Comparison of ENCODE assay signal across 8 mouse cellular contexts in the genomic region with DNA sequence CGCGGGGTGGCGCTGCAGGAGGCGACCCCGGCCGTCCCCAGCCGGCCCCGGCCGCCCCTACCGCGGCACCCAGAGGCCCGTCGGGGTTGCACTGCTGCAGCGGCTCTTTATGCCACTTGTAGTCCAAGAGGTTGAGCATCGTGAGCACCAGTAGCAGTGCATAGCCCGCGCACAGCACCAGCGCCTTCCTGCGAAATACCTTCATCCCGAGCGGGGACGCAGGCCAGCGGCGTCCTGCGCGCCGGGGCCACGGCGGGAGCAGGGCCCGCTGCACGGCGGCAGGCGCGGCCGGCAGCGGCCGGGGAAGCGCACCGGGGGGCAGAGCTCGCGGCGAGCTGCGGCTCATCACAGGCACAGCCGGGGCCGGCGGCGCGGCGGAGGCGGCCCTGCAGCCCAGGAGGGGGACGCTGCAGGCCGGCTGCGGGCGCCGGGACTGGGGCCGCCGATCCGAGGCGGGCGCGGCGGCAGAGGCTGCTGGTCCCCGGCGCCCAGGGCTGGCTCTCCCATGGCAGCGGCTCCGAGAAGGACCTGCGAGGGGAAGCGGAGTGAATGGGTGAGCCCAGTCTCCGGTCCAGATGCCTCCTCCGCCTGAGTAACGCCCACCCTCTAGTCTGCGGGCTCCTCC. TPM values are rescaled to one million over a fixed set of nuclear protein-coding genes. Genes with fewer than 3 reads are reported as not detected.
DNase-seq lines count a peak whose midpoint lies in the region; ATAC-seq and TF ChIP-seq lines count a peak whose summit lies in the region.

No protein-coding gene starts in this region.

- WGBS in lung, embryonic 14.5 days = 0% methylated on average over 53 of the region's 72 CpGs
- 0% methylated on average over 70 of the region's 72 CpGs for WGBS in forebrain, embryonic 12.5 days
- WGBS in hindbrain, embryonic 10.5 days = under 1% methylated on average over 72 of the region's 72 CpGs
- under 1% methylated on average over 71 of the region's 72 CpGs for WGBS in limb, embryonic 15.5 days
- under 1% methylated on average over 49 of the region's 72 CpGs for whole genome bisulfite sequencing in neural tube, embryonic 11.5 days

- peak; percentile 64 for DNase-seq in lung, embryonic 14.5 days
- no peak for DNase-seq in lung, postnatal 25 days (ENCODE audit: low spot score)
- DNase-seq in adrenal gland, postnatal 25 days = peak; percentile 50
- DNase-seq in hindbrain, embryonic 10.5 days (ENCODE audit: low spot score) = no peak
- DNase-seq in neural tube, embryonic 11.5 days (ENCODE audit: low spot score) = peak; percentile 63
- DNase-seq in frontal cortex, postnatal 14 days (ENCODE audit: low spot score in 2 of 2) = no peak

- H3K9me3 ChIP-seq in lung, embryonic 14.5 days (ENCODE audit: low read depth, low read length) = no peaks in the 10 kb centered on the region
- no peaks in the 10 kb centered on the region for H3K9me3 ChIP-seq in forebrain, embryonic 12.5 days
- no peaks in the 10 kb centered on the region for H3K9me3 ChIP-seq in hindbrain, embryonic 10.5 days
- H3K9me3 ChIP-seq in limb, embryonic 15.5 days = no peaks in the 10 kb centered on the region
- no peaks in the 10 kb centered on the region for H3K9me3 ChIP-seq in neural tube, embryonic 11.5 days (ENCODE audit: control insufficient read depth, low read length)

- peak overlapping the region; percentile 71 for H3K4me3 ChIP-seq in lung, embryonic 14.5 days (ENCODE audit: low read depth, low read length)
- peak overlapping the region; percentile 79 for H3K4me3 ChIP-seq in forebrain, embryonic 12.5 days (replicated peaks)
- H3K4me3 ChIP-seq in hindbrain, embryonic 10.5 days = peak overlapping the region; percentile 78
- peak overlapping the region; percentile 71 for H3K4me3 ChIP-seq in limb, embryonic 15.5 days
- peak overlapping the region; percentile 63 for H3K4me3 ChIP-seq in neural tube, embryonic 11.5 days (ENCODE audit: low read depth, low read length)

- H3K4me2 ChIP-seq in lung, embryonic 14.5 days = peak overlapping the region; percentile 93
- peak overlapping the region; percentile 95 for H3K4me2 ChIP-seq in forebrain, embryonic 12.5 days
- H3K4me2 ChIP-seq in limb, embryonic 15.5 days = peak overlapping the region; percentile 96
- peak overlapping the region; percentile 95 for H3K4me2 ChIP-seq in neural tube, embryonic 11.5 days (ENCODE audit: low read depth)

- peaks cover 8% of the 10 kb centered on the region; the same call in 1 of the 2 replicates for H3K36me3 ChIP-seq in lung, embryonic 14.5 days (ENCODE audit: insufficient read depth)
- H3K36me3 ChIP-seq in forebrain, embryonic 12.5 days (replicated peaks) = peaks cover 10% of the 10 kb centered on the region; the same call in 1 of the 2 replicates
- peaks cover 8% of the 10 kb centered on the region for H3K36me3 ChIP-seq in hindbrain, embryonic 10.5 days
- no peaks in the 10 kb centered on the region for H3K36me3 ChIP-seq in limb, embryonic 15.5 days
- H3K36me3 ChIP-seq in neural tube, embryonic 11.5 days (ENCODE audit: control insufficient read depth, insufficient read depth, low read length) = 0 out of 2 replicates have a peak, but pooled peaks cover 3% of the 10 kb centered on the region

- H3K27ac ChIP-seq in lung, embryonic 14.5 days (ENCODE audit: low read depth) = peak overlapping the region; percentile 86; the same call in 1 of the 2 replicates
- H3K27ac ChIP-seq in forebrain, embryonic 12.5 days = peak overlapping the region; percentile 87
- peak overlapping the region; percentile 88 for H3K27ac ChIP-seq in hindbrain, embryonic 10.5 days
- H3K27ac ChIP-seq in limb, embryonic 15.5 days = peak overlapping the region; percentile 86
- 0 out of 2 replicates have a peak overlapping the region, but pooled peaks have one; percentile 56 for H3K27ac ChIP-seq in neural tube, embryonic 11.5 days (ENCODE audit: low read depth, low read length)

- peaks cover 28% of the 10 kb centered on the region for H3K27me3 ChIP-seq in lung, embryonic 14.5 days (ENCODE audit: insufficient read depth, low read length)
- H3K27me3 ChIP-seq in forebrain, embryonic 12.5 days = peaks cover 6% of the 10 kb centered on the region; the same call in 1 of the 2 replicates
- peaks cover 26% of the 10 kb centered on the region for H3K27me3 ChIP-seq in hindbrain, embryonic 10.5 days (ENCODE audit: insufficient read depth, poor library complexity, severe bottlenecking)
- no peaks in the 10 kb centered on the region; the same call in 1 of the 2 replicates for H3K27me3 ChIP-seq in limb, embryonic 15.5 days
- no peaks in the 10 kb centered on the region for H3K27me3 ChIP-seq in neural tube, embryonic 11.5 days (ENCODE audit: control insufficient read depth, insufficient read depth, low read length)

- TF ChIP-seq CTCF in lung, embryonic 14.5 days (IDR thresholded peaks at IDR 0.05; ENCODE audit: low read depth) = no peak

- peaks cover 11% of the 10 kb centered on the region; the same call in 1 of the 2 replicates for H3K4me1 ChIP-seq in lung, embryonic 14.5 days (ENCODE audit: insufficient read depth)
- H3K4me1 ChIP-seq in forebrain, embryonic 12.5 days = peaks cover 35% of the 10 kb centered on the region
- peaks cover 31% of the 10 kb centered on the region for H3K4me1 ChIP-seq in hindbrain, embryonic 10.5 days (replicated peaks)
- peaks cover 21% of the 10 kb centered on the region for H3K4me1 ChIP-seq in limb, embryonic 15.5 days
- peaks cover 6% of the 10 kb centered on the region; the same call in 1 of the 2 replicates for H3K4me1 ChIP-seq in neural tube, embryonic 11.5 days (ENCODE audit: control insufficient read depth, insufficient read depth, low read length)

- ATAC-seq in lung, embryonic 14.5 days (ENCODE audit: insufficient read depth) = peak; percentile 10
- ATAC-seq in forebrain, embryonic 12.5 days (ENCODE audit: low FRiP score) = peak; percentile 40
- 0 out of 2 replicates have a peak, but pooled peaks have one; percentile 11 for ATAC-seq in limb, embryonic 15.5 days (ENCODE audit: insufficient number of reproducible peaks, low FRiP score, low TSS enrichment, low read depth)
- ATAC-seq in neural tube, embryonic 11.5 days (ENCODE audit: insufficient read depth, low FRiP score, low TSS enrichment) = peak; percentile 38

- peak overlapping the region; percentile 72 for H3K9ac ChIP-seq in lung, embryonic 14.5 days
- peak overlapping the region; percentile 85 for H3K9ac ChIP-seq in forebrain, embryonic 12.5 days
- H3K9ac ChIP-seq in limb, embryonic 15.5 days = peak overlapping the region; percentile 68
- H3K9ac ChIP-seq in neural tube, embryonic 11.5 days (ENCODE audit: low read length) = peak overlapping the region; percentile 80

RNA-seq across cellular contexts. Expression of gene Chst2, which starts 0.5 kb away (rescaled TPM):
- 14.8 and 16.0 TPM in 2 replicates for polyA plus RNA-seq in lung, embryonic 14.5 days (2014; fragmentation: Nextera tagmentation; extraction: Ambion mirVana)
- 35.8 and 51.1 TPM in 2 replicates for total RNA-seq in adrenal gland, postnatal 25 days (2021)
- 9.4 and 12.7 TPM in 2 replicates for polyA plus RNA-seq in forebrain, embryonic 12.5 days (2016; fragmentation: Nextera tagmentation; extraction: Ambion mirVana)
- polyA plus RNA-seq in hindbrain, embryonic 10.5 days (2016; fragmentation: Nextera tagmentation; extraction: Ambion mirVana) = 3.4 and 4.9 TPM in 2 replicates
- 8.8 and 10.3 TPM in 2 replicates for polyA plus RNA-seq in limb, embryonic 15.5 days (2015; fragmentation: Nextera tagmentation; extraction: Ambion mirVana)
- polyA plus RNA-seq in neural tube, embryonic 11.5 days (2014; fragmentation: Nextera tagmentation; extraction: Ambion mirVana) = 8.2 and 8.7 TPM in 2 replicates

Comparison
In these comparisons a context has a peak if more than half of its experiments do, and no peak if none do; other contexts are left out.
1. DNase-seq: peak in lung, embryonic 14.5 days (single experiment), adrenal gland, postnatal 25 days (single experiment) and neural tube, embryonic 11.5 days (single experiment); none in lung, postnatal 25 days (single experiment), hindbrain, embryonic 10.5 days (single experiment) and frontal cortex, postnatal 14 days (0 of 2).
2. Peak in every context shown above with its lines, with median percentiles within 50 percentile points of each other: ATAC-seq, H3K27ac ChIP-seq, H3K4me2 ChIP-seq, H3K4me3 ChIP-seq and H3K9ac ChIP-seq.